Mouse (Mus musculus) liver, postnatal 0 days (tissue): Measurements from ENCODE around the gene Slc2a9. TPM values are rescaled to one million over a fixed set of nuclear protein-coding genes. Genes with fewer than 3 reads are reported as not detected.

Experiments used
- ATAC-seq: fragments of 200-750 bp; cut with Nextera tagmentation; 2 replicates; pipeline ENCODE4 v1.8.0; 2017; ENCODE audit warnings: mild to moderate bottlenecking, moderate library complexity
- DNase-seq: peaks from one replicate; pipeline ENCODE4 v3.0.0-alpha.2; 2016
- H3K27ac ChIP-seq: fragments of 300-500 bp; sonication (generic); 2 replicates; pipeline ENCODE4 v1.5.1; 2014; ENCODE audit warnings: antibody characterized with exemption, moderate library complexity, mild to moderate bottlenecking, low read depth
- H3K27me3 ChIP-seq: fragments of 300-500 bp; sonication (generic); 2 replicates; pipeline ENCODE4 v1.6.1; 2014; ENCODE audit warnings: low read length, control low read depth, mixed read lengths; ENCODE audit not compliant: insufficient read depth
- H3K36me3 ChIP-seq: fragments of 300-500 bp; sonication (generic); replicated peaks from 2 replicates; pipeline ENCODE4 v1.6.1; 2014; ENCODE audit warnings: mild to moderate bottlenecking, control low read depth, low read length, moderate library complexity, mixed read lengths; ENCODE audit not compliant: insufficient read depth
- H3K4me1 ChIP-seq: fragments of 300-500 bp; sonication (generic); 2 replicates; pipeline ENCODE4 v1.6.1; 2014; ENCODE audit warnings: antibody characterized with exemption, mild to moderate bottlenecking, control low read depth; ENCODE audit not compliant: insufficient read depth
- H3K4me2 ChIP-seq: fragments of 300-500 bp; sonication (generic); 2 replicates; pipeline ENCODE4 v1.6.1; 2014; ENCODE audit warnings: low read depth, mild to moderate bottlenecking, low read length, moderate library complexity, mixed read lengths
- H3K4me3 ChIP-seq: fragments of 300-500 bp; sonication (generic); 2 replicates; pipeline ENCODE4 v1.5.1; 2014; ENCODE audit warnings: low read depth, low read length
- H3K9ac ChIP-seq: fragments of 300-500 bp; sonication (generic); replicated peaks from 2 replicates; pipeline ENCODE4 v1.6.1; 2014; ENCODE audit warnings: mild to moderate bottlenecking, moderate library complexity
- H3K9me3 ChIP-seq: fragments of 300-500 bp; sonication (generic); 2 replicates; pipeline ENCODE4 v1.6.1; 2016; ENCODE audit warnings: mild to moderate bottlenecking, control low read depth, low read length, mixed read lengths
- CTCF ChIP-seq: sonication (generic); IDR thresholded peaks from 2 replicates; pipeline ENCODE4 v1.5.1; 2016; ENCODE audit warnings: antibody characterized with exemption, low read depth
- EP300 ChIP-seq: IDR thresholded peaks from 2 replicates; pipeline ENCODE4 v1.6.1; 2016; ENCODE audit warnings: antibody characterized with exemption, low read depth, mild to moderate bottlenecking
- WGBS: fragments of 180-500 bp; shearing (Covaris S2); extraction: QIAGEN DNeasy Blood & Tissue Kit; methylation state at CpG from one replicate; pipeline ENCODE4 v1.1.7; 2014; ENCODE audit not compliant: insufficient replicate concordance; 5-methylcytosine and 5-hydroxymethylcytosine counted together
- polyA plus RNA-seq: library from polyadenylated mRNA; unstranded; fragments of >200 nt; fragmentation: Nextera tagmentation; extraction: Ambion mirVana; gene quantifications from 2 replicates; pipeline ENCODE4 v1.2.1, GENCODE M21; 2015

Gene Slc2a9
- polyA plus RNA-seq, 1 experiment from 2014 or later: 3.3 TPM

DNA sequence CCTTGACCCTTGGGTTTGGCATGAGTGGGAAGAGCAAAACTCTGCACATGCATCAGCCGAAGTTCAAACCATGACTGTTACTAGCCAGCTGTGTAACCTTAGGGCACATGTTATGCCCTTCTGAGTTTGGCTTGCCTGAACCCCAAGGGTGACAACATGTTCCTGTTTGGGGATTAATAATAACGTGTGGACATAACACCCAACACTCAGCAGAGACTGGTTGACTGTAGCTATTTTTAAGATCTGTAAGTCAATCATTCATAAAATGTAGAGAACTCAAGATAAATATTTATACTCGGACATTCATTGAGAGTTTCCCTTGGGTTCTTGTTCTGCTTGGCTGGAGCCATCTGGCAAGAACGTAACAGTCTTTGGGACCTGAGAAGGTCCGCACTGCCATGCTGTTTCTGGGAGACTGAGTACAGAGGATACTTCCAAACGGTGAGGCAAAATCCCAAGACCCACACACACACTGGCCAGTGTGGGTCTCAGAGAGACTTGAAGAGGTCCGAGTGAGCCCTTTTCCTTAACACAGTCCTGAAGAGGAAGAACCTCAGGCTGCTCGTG is 6.4 kb downstream of the Slc2a9 start:
- no peak overlapping the region for H3K4me3 ChIP-seq
- no peaks in the 10 kb centered on the region for H3K27me3 ChIP-seq
- no peaks in the 10 kb centered on the region for H3K9me3 ChIP-seq
- H3K27ac ChIP-seq: no peak overlapping the region
- H3K4me2 ChIP-seq: no peak overlapping the region
- peaks cover 28% of the 10 kb centered on the region for H3K4me1 ChIP-seq
- no peak for TF ChIP-seq EP300
- no peak for TF ChIP-seq CTCF
- no peaks in the 10 kb centered on the region for H3K36me3 ChIP-seq
- no peak for DNase-seq
- 63% methylated on average over 8 of the region's 8 CpGs for WGBS
- no peak for ATAC-seq
- no peak overlapping the region for H3K9ac ChIP-seq

GRCm38 (mm10) chr5:38493890-38494289 is 9.1 kb downstream of the Slc2a9 start:
- Histone ChIP-seq H3K9me3 (no peaks in the 10 kb centered on the region), H3K4me2 (no peak overlapping the region), H3K4me1 (peaks cover 13% of the 10 kb centered on the region), H3K36me3 (no peaks in the 10 kb centered on the region), H3K4me3 (no peak overlapping the region), H3K27ac (no peak overlapping the region), H3K27me3 (no peaks in the 10 kb centered on the region), H3K9ac (no peak overlapping the region)
- DNase-seq: peak; percentile 41
- WGBS: 77% methylated on average over 6 of the region's 6 CpGs
- no peak for ATAC-seq
- TF ChIP-seq CTCF (no peak), EP300 (no peak)

DNA sequence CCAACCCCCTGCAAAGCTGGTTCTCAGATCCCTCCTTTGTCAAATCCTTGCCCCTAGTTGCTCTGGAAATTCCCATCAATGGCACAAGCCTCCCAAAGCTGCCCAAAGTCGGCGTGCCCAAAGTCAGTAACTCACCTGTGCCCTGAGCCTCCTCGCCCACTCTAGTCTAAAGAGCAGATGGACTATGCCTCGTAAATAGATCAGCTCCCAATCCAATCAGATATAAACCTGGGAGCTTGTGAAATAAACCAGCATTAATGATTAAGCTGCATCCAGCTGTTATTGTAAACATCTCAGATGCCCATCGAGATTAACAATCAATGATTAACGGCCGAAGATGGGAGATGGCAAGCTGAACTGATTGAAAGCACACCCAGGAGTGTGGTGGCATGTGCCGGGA is 11.2 kb downstream of the Slc2a9 start:
- Histone ChIP-seq H3K4me2 (peak overlapping the region; percentile 63), H3K27me3 (no peaks in the 10 kb centered on the region), H3K36me3 (no peaks in the 10 kb centered on the region), H3K9ac (peak overlapping the region; percentile 55), H3K4me3 (peak overlapping the region; percentile 36), H3K9me3 (no peaks in the 10 kb centered on the region), H3K27ac (peak overlapping the region; percentile 82), H3K4me1 (peaks cover 10% of the 10 kb centered on the region; the same call in 1 of the 2 replicates)
- TF ChIP-seq CTCF: no peak
- TF ChIP-seq EP300: no peak
- DNase-seq (no peak), ATAC-seq (peak; percentile 79)
- WGBS: 54% methylated on average over 8 of the region's 8 CpGs

DNA sequence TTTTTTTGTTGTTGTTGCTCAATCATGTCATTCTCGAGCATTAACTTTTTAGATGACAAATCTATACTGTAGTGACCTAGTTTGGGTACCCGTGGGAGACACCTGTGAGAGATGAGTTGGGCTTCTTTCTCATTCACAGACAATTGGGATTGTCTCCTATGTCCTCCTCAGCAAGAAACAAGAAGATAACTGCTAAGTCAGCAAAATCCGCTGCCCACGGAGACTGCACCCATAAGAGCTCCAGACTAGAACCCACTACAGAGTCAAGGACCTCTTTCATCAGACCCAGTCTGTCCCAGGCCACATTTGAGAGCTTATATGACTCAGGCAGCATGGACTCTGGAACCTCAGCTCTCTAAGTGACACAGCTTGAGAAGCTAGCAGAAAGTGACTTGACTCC is 13.2 kb downstream of the Slc2a9 start:
- 65% methylated on average over 4 of the region's 4 CpGs for WGBS
- Histone ChIP-seq H3K4me1 (peaks cover 10% of the 10 kb centered on the region; the same call in 1 of the 2 replicates), H3K9ac (0 out of 2 replicates have a peak overlapping the region, but pooled peaks have one; percentile 5), H3K27ac (peak overlapping the region; percentile 82; the same call in 1 of the 2 replicates), H3K36me3 (no peaks in the 10 kb centered on the region), H3K4me2 (peak overlapping the region; percentile 63), H3K27me3 (no peaks in the 10 kb centered on the region), H3K9me3 (no peaks in the 10 kb centered on the region), H3K4me3 (peak overlapping the region; percentile 36; the same call in 1 of the 2 replicates)
- ATAC-seq: no peak
- no peak for DNase-seq
- TF ChIP-seq CTCF: no peak
- no peak for TF ChIP-seq EP300

DNA sequence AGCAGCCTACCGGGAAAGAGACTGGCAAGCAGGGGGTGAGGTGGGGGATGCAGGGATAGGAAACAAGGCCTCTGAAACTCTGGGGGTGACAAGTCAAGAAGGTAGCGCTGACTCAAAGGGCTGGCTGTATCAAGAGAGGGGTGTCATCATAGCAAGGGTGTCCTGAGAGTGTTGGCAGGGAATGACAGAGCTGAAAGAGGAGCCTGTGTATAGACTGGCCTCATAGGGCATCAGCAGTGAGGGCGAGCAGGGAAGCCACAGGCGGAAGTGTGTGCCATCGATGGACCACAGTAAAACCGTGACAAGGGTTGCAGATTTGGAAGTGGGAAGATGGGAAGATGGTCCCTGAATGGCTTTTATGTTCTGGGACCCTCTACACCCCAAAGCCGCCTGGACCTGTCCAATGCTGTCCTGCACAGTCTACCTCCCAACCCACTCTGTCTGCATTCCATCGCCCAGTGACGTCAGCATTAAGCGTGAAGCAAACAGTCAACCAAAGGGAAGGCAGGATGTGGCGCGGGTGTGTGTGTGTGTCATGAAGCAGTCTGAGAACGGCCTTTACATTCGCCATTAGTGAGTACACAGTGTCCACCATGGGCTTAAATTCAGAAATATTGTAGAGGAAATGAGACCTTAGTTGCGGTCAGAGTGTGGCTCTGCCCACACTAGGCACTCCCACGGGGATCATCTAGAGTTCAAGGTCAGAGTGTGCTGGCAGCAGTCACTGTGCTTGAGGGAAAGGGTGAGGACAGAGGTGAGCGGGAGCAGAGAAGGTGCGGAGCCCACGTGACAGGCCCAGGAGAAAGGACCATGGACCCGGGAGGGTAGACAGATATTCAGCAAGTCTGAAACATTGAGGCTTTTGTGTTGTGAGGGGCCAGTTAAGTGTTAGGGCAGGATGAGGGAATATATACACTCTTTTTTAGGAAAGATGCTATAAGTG is 14.0 kb downstream of the Slc2a9 start:
- ATAC-seq (peak; percentile 61), DNase-seq (peak; percentile 52)
- H3K36me3 ChIP-seq: no peaks in the 10 kb centered on the region
- peaks cover 10% of the 10 kb centered on the region; the same call in 1 of the 2 replicates for H3K4me1 ChIP-seq
- H3K4me3 ChIP-seq: no peak overlapping the region
- peak overlapping the region; percentile 57 for H3K27ac ChIP-seq
- no peaks in the 10 kb centered on the region for H3K9me3 ChIP-seq
- TF ChIP-seq EP300: no peak
- TF ChIP-seq CTCF: no peak
- no peaks in the 10 kb centered on the region for H3K27me3 ChIP-seq
- WGBS: 67% methylated on average over 20 of the region's 20 CpGs
- H3K4me2 ChIP-seq: peak overlapping the region; percentile 63
- 0 out of 2 replicates have a peak overlapping the region, but pooled peaks have one; percentile 16 for H3K9ac ChIP-seq

GRCm38 (mm10) chr5:38488026-38488425 is 14.9 kb downstream of the Slc2a9 start:
- Histone ChIP-seq H3K4me3 (no peak overlapping the region), H3K27ac (no peak overlapping the region), H3K4me2 (no peak overlapping the region), H3K36me3 (0 out of 2 replicates have a peak, but pooled peaks cover 1% of the 10 kb centered on the region), H3K27me3 (no peaks in the 10 kb centered on the region), H3K9ac (no peak overlapping the region), H3K4me1 (peaks cover 10% of the 10 kb centered on the region; the same call in 1 of the 2 replicates), H3K9me3 (no peaks in the 10 kb centered on the region)
- ATAC-seq (no peak), DNase-seq (no peak)
- WGBS: 67% methylated on average over 6 of the region's 6 CpGs
- TF ChIP-seq EP300: no peak
- TF ChIP-seq CTCF: no peak
